Mouse (Mus musculus): ENCODE data around the gene Cnih3. TPM values are rescaled to one million over a fixed set of nuclear protein-coding genes. Genes with fewer than 3 reads are reported as not detected.

The Cnih3 gene
- 10 to 100 TPM; 73.8 to 96.1 TPM for total RNA-seq (2021)
- long read RNA-seq, experiment 1, transcript Cnih3-204 (6 exons, 564 nt): minor isoform, 5 of 141 reads
- long read RNA-seq, experiment 1, transcript Cnih3-201 (6 exons, 2,668 nt): major isoform, 107 of 141 reads
- long read RNA-seq, experiment 1, partial matches to known transcripts: 4 of 141 reads
- long read RNA-seq, experiment 1, other reads (novel, unspliced or antisense): 20 of 141 reads
- long read RNA-seq, experiment 2, transcript Cnih3-201 (6 exons, 2,668 nt): major isoform, 82 of 102 reads
- long read RNA-seq, experiment 2, partial matches to known transcripts: 2 of 102 reads
- long read RNA-seq, experiment 2, other reads (novel, unspliced or antisense): 12 of 102 reads

- DNase-seq (ENCODE audit: low spot score in 2 of 2): peak; percentile 51 to 72
These were observed at the start of gene Cnih3 for GRCm38 (mm10) chr1:181352367-181353199. TSS of gene Cnih3 (plus strand) at chr1:181352628.

DNA sequence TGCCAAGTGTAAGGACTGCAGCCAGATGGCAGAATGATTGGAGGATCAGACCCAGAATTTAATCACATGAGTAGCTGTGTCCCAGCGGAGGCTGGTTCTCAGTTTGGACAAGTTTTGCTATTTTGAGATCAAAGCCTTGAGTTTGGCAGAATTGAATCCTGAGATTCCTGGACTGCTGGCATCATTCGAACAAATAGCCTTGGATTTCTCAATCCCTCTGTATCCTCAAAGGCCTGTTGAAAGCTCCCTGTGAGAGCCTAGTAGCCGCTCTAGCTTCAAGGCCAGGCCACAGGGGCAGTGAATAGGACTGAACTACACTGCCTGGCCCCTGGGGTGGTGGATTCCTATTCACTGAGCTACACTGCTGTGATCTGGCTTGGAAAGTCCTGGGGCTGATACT, 44.4 kb upstream of the Cnih3 start:
- no peak for DNase-seq (ENCODE audit: low spot score in 2 of 2)

- DNase-seq (ENCODE audit: low spot score in 2 of 2): no peak
These were observed 41.7 kb upstream of the Cnih3 start for GRCm38 (mm10) chr1:181310712-181311111.

- no peak for DNase-seq (ENCODE audit: low spot score in 2 of 2)
These were observed 40.0 kb upstream of the Cnih3 start for GRCm38 (mm10) chr1:181312115-181313045.

DNA sequence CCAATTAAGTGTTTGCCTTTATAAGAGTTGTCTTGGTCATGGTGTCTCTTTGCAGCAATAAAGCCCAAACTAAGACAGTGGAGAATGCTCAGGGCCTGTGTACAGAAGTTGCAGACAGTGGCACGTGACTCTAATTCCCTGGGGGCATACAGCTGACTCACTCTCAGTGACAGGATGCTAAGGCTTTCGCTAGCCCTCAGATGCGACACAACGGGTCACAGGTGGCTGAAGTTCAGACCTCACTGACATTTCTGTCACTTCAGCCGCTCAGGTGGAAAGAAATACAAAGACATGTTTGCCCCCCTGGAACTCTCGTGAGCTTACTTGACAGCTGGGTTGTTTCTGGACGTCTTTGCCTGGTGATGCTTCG, 39.4 kb upstream of the Cnih3 start:
- no peak for DNase-seq (ENCODE audit: low spot score in 2 of 2)

GRCm38 (mm10) chr1:181314301-181314700, 38.1 kb upstream of the Cnih3 start:
- no peak for DNase-seq (ENCODE audit: low spot score in 2 of 2)

DNA sequence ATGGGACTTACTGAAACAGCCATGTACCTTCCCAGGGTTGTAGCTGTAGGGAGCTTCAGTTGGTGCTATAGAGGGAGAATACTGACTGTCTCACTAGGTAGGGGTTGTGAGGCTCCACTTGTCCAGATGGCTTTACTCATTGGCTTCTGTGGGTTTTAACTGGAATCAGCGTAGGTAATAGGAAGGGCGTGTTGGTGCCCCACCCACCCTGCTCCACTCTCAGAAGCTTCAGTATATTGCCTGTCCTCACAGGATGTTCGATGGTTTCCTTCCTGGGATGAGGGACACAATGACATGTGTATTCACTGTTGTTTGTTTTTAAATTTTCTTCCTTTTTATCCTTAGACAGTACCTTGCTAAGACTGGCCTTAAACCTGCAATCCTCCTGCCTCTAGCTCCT, 37.1 kb upstream of the Cnih3 start:
- DNase-seq (ENCODE audit: low spot score in 2 of 2): no peak

GRCm38 (mm10) chr1:181316571-181316970, 35.9 kb upstream of the Cnih3 start:
- no peak for DNase-seq (ENCODE audit: low spot score in 2 of 2)

DNA sequence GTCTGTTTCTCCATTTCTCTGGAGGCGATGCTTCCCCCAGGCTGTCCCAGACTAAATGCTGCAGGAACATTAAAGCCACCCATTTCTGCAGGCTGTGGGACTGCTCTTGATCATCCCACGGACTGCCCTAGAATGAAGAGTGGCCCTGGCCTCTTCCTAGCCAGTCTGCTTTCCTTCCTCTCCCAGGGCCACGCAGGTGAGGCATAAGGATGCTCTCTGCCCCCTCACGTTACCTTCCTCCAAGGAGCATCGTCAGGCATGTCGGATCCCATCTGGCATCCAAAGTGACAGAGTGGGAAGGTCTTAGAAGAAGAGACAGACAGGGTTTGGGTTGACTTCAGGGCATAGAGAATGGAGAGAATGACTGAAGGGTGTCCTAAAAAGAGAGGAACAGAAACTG, 33.0 kb upstream of the Cnih3 start:
- no peak for DNase-seq (ENCODE audit: low spot score in 2 of 2)

DNA sequence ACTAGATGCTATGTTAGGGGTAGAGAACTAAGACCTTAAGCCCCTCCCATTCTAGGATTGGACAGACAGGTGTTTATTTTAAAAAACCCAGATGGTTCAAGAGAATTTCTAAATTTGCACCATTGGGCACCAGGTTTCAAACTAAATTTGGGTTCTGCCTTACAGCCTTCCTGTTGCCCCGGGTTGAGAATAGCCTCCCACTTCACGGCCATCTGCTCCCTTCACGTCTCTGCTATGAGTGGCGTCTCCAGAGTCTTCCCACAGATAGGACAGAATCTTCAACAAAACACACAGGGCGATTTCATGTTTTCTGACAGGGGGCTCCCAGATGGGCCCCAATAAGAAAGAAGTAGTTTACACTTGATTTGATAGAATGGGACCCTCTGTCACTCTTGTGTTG, 31.3 kb upstream of the Cnih3 start:
- no peak for DNase-seq (ENCODE audit: low spot score in 2 of 2)

DNA sequence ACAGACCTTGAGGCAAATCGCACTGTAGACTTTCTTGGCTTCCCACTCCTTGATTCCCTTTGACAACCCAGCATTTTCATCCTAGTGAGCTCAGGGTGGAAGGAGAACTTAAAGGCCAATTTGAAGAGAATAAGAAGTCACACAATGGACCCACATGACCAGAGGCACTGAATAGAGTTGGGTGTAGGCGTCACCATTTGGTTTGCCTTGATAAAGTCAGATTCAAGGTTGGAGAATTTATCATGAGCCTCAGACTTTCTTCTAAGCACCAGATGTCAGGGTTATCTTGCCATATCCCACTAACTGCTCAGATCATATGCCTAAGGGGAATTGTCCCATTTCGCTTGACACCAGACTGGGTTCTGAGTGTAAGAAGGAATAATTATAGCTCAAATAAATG, 29.3 kb upstream of the Cnih3 start:
- no peak for DNase-seq (ENCODE audit: low spot score in 2 of 2)

- no peak for DNase-seq (ENCODE audit: low spot score in 2 of 2)
These were observed 25.3 kb upstream of the Cnih3 start for GRCm38 (mm10) chr1:181327137-181327536.

DNA sequence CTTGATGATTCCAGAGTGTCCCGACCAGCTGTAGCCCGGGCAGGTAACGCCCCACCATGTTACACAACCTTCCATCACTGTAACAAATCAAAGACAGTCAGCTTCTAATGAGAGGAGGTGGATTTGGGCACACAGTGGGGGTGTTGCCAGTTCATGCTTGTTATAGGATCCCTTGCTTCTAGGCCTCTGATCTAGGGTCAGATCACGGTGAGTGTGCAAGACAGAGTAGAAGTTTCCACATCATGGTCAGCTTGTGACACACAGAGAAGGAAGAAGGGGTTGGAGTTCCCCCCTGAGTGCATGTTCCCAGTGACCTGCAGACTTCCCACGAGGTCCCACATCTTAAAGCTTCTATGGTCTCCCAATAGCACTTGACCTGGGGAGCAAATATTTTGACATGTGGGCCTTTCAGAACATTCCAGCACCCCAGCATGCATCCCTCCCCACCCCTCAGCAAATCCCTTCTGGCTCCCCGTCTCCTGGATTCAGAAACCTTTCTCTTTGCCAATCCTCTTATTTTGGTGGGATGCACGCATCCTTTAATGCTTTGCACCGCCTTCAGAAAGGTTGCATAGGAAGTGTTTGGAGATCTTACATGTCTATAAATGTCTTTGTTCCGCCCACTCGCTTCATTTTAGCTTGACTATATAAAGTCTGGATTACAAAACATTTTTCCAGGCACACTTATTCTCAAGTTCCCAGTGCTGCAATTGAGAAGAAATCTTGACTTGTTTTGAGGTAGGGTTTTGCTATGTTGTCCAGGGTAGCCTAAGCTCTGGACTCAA, 24.6 kb upstream of the Cnih3 start:
- DNase-seq (ENCODE audit: low spot score in 2 of 2): peak in 1 of 2 experiments; percentile 42

DNA sequence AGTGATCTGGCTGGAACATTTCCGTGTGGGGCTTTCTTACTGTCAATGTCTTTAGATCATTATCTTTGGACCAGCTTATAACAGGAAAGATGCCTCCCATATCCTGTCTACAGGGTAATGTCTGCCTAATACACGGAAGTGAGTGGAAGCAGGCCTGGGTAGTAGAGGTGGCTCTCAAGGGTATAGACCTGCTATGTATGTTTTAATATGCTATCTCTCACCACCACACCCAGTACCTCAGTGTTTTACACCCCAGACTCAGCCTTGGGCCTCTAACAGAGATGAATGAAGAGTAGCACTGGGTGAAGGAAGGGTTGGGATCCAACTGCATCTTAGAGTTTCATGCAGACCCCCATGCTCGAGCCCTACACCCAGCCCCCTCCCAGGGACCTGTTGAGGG, 23.3 kb upstream of the Cnih3 start:
- no peak for DNase-seq (ENCODE audit: low spot score in 2 of 2)

DNA sequence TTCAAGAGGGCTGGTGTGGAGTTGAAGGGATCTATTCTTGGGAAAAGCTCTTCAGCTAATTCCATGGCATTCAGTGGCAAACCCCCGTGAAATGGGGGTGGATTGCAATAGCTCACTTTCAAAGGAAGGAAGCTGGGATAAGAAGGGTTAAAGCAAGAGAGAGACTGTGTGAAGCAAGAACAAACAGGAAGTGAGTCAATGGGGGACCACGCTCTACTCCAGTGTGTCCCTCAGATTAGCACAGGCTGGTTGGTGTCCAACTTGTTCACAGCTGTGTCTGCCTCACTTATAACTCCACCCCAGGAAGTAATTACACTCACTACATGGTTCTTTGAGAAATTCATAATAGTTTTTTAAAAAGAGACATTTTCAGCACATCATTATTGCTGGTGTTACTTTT, 19.8 kb upstream of the Cnih3 start:
- no peak for DNase-seq (ENCODE audit: low spot score in 2 of 2)

DNA sequence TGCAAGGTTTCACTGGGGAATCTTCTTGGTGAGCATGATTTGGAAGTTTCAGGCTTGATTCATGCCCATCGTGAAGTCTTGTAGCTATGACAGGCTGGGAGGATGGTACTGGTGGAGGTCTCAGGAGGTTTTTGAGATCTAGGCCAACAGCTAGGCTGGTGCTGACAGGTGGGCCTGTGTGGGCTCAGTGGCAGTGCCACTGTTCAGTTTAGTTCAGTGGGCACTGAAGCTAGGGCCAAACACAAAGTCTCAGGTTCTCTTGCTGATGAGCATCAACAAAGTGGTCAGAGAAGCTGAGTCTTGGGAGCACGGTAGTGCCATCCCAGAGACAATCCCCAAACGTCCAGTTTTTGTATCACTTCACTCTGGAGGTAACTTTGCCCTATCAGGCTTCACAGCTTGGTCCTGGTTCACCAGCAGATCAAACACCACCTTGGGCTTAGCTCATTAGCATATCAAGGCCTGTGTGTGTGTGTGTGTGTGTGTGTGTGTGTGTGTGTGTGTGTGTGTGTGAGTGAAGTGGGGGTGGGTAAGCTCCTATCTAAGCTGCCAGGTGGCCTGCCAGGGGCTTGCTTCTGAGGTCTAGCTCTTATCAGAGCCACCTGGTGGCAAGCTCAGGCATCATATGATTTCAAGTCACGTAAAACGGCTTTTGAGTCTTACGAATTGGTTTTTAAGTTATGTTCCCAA, 18.0 kb upstream of the Cnih3 start:
- DNase-seq (ENCODE audit: low spot score in 2 of 2): no peak

- no peak for DNase-seq (ENCODE audit: low spot score in 2 of 2)
These were observed 17.4 kb upstream of the Cnih3 start for GRCm38 (mm10) chr1:181335019-181335365.

DNA sequence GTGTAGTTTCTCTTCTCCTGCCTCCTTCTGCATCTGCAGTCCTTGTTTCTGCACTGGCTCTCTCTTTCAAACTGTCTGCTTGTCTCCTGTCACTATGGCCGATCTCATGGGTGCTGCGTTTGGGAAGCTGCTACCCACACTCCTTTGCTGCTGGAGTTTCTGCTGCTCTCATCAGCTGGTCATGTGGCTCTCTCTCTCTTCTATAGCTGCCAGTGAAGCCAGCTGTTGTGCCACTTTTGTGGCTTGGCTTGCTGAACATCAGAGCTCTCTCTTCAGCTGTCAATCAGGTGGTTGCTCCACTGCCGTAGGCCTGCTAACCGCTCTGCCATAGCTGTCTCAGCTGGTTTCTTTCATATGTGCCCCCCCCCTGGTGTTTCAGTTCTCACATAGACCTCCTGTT, 17.0 kb upstream of the Cnih3 start:
- DNase-seq (ENCODE audit: low spot score in 2 of 2): no peak

DNA sequence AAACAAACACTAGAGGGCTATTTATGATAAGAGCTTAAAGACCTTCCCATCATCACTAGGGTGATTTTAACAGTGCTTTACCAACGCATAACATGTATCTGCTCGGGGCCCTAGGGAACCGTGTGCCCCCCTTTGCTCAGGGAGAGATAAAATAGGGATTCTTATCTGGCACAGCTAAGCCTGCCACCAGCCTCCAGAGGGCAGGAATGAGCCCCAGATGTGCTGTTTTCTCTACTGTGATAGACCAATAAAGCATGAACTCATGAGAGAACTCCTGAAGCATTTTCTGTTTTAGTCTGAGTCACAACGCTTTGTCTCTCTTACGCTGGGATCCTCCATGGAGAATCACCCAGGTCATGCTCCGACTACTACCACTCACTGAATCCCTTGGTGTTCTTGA, 15.6 kb upstream of the Cnih3 start:
- DNase-seq (ENCODE audit: low spot score in 2 of 2): no peak

- DNase-seq (ENCODE audit: low spot score in 2 of 2): no peak
These were observed 13.3 kb upstream of the Cnih3 start for GRCm38 (mm10) chr1:181339106-181339505.

Measured in left cerebral cortex, adult 18-20 months (tissue).